ENCODE assay signal across 16 mouse cellular contexts in genomic region chr1:80382928-80383327, GRCm38 (mm10).
"Had no signal": no experiment of that assay in that cellular context is flagged by ENCODE, and none has a peak within 500 bp of the region (broad histone marks: within the 10 kb centered on the region; RNA-seq: fewer than 3 reads in every experiment).

No protein-coding gene starts in this region.

- DNase-seq: liver, embryonic 13.5 days; liver, postnatal 0 days; lung, postnatal 10 days; lung, postnatal 36 days; right cerebral cortex, postnatal 14 days; thymus, postnatal 14 days; thymus, postnatal 4 days had no signal

- H3K9me3 ChIP-seq: liver, embryonic 13.5 days; liver, embryonic 15.5 days; midbrain, embryonic 13.5 days; midbrain, embryonic 15.5 days; neural tube, embryonic 12.5 days; stomach, embryonic 15.5 days had no signal

- H3K36me3 ChIP-seq: liver, embryonic 13.5 days; liver, embryonic 15.5 days; midbrain, embryonic 13.5 days; midbrain, embryonic 15.5 days; neural tube, embryonic 12.5 days; stomach, embryonic 15.5 days had no signal

- H3K4me3 ChIP-seq: liver, embryonic 13.5 days; liver, embryonic 15.5 days; midbrain, embryonic 13.5 days; midbrain, embryonic 15.5 days; neural tube, embryonic 12.5 days; stomach, embryonic 15.5 days had no signal

- H3K27me3 ChIP-seq: liver, embryonic 13.5 days; liver, embryonic 15.5 days; megakaryocyte, embryonic 14.5 days; midbrain, embryonic 13.5 days; midbrain, embryonic 15.5 days; neural tube, embryonic 12.5 days; stomach, embryonic 15.5 days had no signal

- H3K9ac ChIP-seq: liver, embryonic 13.5 days; liver, embryonic 15.5 days; liver, postnatal 0 days; midbrain, embryonic 13.5 days; midbrain, embryonic 15.5 days; neural tube, embryonic 12.5 days; stomach, embryonic 15.5 days had no signal

- H3K27ac ChIP-seq: liver, embryonic 13.5 days; liver, embryonic 15.5 days; macrophage; midbrain, embryonic 13.5 days; midbrain, embryonic 15.5 days; neural tube, embryonic 12.5 days; stomach, embryonic 15.5 days; stomach, postnatal 0 days had no signal

- H3K4me2 ChIP-seq: liver, embryonic 13.5 days; midbrain, embryonic 11.5 days; midbrain, embryonic 13.5 days; midbrain, embryonic 15.5 days; neural tube, embryonic 12.5 days; stomach, embryonic 15.5 days had no signal

- H3K4me1 ChIP-seq: liver, embryonic 13.5 days; liver, embryonic 15.5 days; midbrain, embryonic 13.5 days; midbrain, embryonic 15.5 days; neural tube, embryonic 12.5 days; stomach, embryonic 15.5 days had no signal

- ATAC-seq: liver, postnatal 0 days; midbrain, embryonic 13.5 days; midbrain, embryonic 15.5 days had no signal
